ENCODE assay signal across 8 mouse cellular contexts in genomic region chr7:105685541-105686197, GRCm38 (mm10). TPM values are rescaled to one million over a fixed set of nuclear protein-coding genes. Genes with fewer than 3 reads are reported as not detected.
DNase-seq lines count a peak whose midpoint lies in the region; ATAC-seq and TF ChIP-seq lines count a peak whose summit lies in the region.

No protein-coding gene starts in this region.

- H3K27ac ChIP-seq in kidney, postnatal 0 days: no peak overlapping the region
- no peak overlapping the region for H3K27ac ChIP-seq in hindbrain, postnatal 0 days
- H3K27ac ChIP-seq in neural tube, embryonic 13.5 days (replicated peaks): no peak overlapping the region
- H3K27ac ChIP-seq in liver, postnatal 0 days (ENCODE audit: low read depth): no peak overlapping the region

- TF ChIP-seq EP300 in liver, postnatal 0 days (IDR thresholded peaks at IDR 0.05; ENCODE audit: low read depth): no peak

- H3K4me2 ChIP-seq in kidney, postnatal 0 days (ENCODE audit: low read length): 0 out of 2 replicates have a peak overlapping the region, but pooled peaks have one; percentile 11
- 0 out of 2 replicates have a peak overlapping the region, but pooled peaks have one; percentile 4 for H3K4me2 ChIP-seq in hindbrain, postnatal 0 days (ENCODE audit: low read depth, low read length)
- H3K4me2 ChIP-seq in neural tube, embryonic 13.5 days: peak overlapping the region; percentile 20; the same call in 1 of the 2 replicates
- H3K4me2 ChIP-seq in liver, postnatal 0 days (ENCODE audit: low read depth, low read length): no peak overlapping the region

- no peaks in the 10 kb centered on the region for H3K4me1 ChIP-seq in kidney, postnatal 0 days (replicated peaks; ENCODE audit: insufficient read depth, low read length)
- no peaks in the 10 kb centered on the region for H3K4me1 ChIP-seq in hindbrain, postnatal 0 days (ENCODE audit: insufficient read depth, low read length)
- H3K4me1 ChIP-seq in neural tube, embryonic 13.5 days (replicated peaks): 0 out of 2 replicates have a peak, but pooled peaks cover 6% of the 10 kb centered on the region
- H3K4me1 ChIP-seq in liver, postnatal 0 days (ENCODE audit: insufficient read depth): no peaks in the 10 kb centered on the region

- DNase-seq in kidney, postnatal 0 days (ENCODE audit: low spot score): peak; percentile 23
- no peak for DNase-seq in kidney, adult 9 months
- DNase-seq in embryo, embryonic 9.5 days (ENCODE audit: extremely low spot score): peak; percentile 18
- peak; percentile 15 for DNase-seq in hindbrain, postnatal 0 days (ENCODE audit: low spot score)
- DNase-seq in left cerebral cortex, postnatal 14 days (ENCODE audit: low spot score in 2 of 2): no peak
- no peak for DNase-seq in liver, postnatal 0 days
- no peak for DNase-seq in adrenal gland, postnatal 36 days

- H3K27me3 ChIP-seq in kidney, postnatal 0 days (ENCODE audit: insufficient read depth, low read length): no peaks in the 10 kb centered on the region
- no peaks in the 10 kb centered on the region for H3K27me3 ChIP-seq in hindbrain, postnatal 0 days (ENCODE audit: insufficient read depth, low read length)
- H3K27me3 ChIP-seq in neural tube, embryonic 13.5 days: no peaks in the 10 kb centered on the region
- no peaks in the 10 kb centered on the region for H3K27me3 ChIP-seq in liver, postnatal 0 days (ENCODE audit: insufficient read depth, low read length)

- H3K9me3 ChIP-seq in kidney, postnatal 0 days (replicated peaks; ENCODE audit: low read length): no peaks in the 10 kb centered on the region
- H3K9me3 ChIP-seq in hindbrain, postnatal 0 days (ENCODE audit: low read length): no peaks in the 10 kb centered on the region
- no peaks in the 10 kb centered on the region for H3K9me3 ChIP-seq in neural tube, embryonic 13.5 days
- H3K9me3 ChIP-seq in liver, postnatal 0 days (ENCODE audit: low read length): no peaks in the 10 kb centered on the region

- no peak overlapping the region for H3K4me3 ChIP-seq in kidney, postnatal 0 days (replicated peaks; ENCODE audit: low read depth, low read length)
- H3K4me3 ChIP-seq in hindbrain, postnatal 0 days (ENCODE audit: low read length): no peak overlapping the region
- no peak overlapping the region for H3K4me3 ChIP-seq in neural tube, embryonic 13.5 days
- no peak overlapping the region for H3K4me3 ChIP-seq in liver, postnatal 0 days (ENCODE audit: low read depth, low read length)

- H3K36me3 ChIP-seq in kidney, postnatal 0 days (ENCODE audit: insufficient read depth, low read length): no peaks in the 10 kb centered on the region
- no peaks in the 10 kb centered on the region for H3K36me3 ChIP-seq in hindbrain, postnatal 0 days (ENCODE audit: insufficient read depth, low read length)
- H3K36me3 ChIP-seq in neural tube, embryonic 13.5 days: no peaks in the 10 kb centered on the region
- no peaks in the 10 kb centered on the region for H3K36me3 ChIP-seq in liver, postnatal 0 days (replicated peaks; ENCODE audit: insufficient read depth, low read length)

- H3K9ac ChIP-seq in kidney, postnatal 0 days (ENCODE audit: low read depth, low read length): no peak overlapping the region
- H3K9ac ChIP-seq in hindbrain, postnatal 0 days (replicated peaks; ENCODE audit: low read length): no peak overlapping the region
- H3K9ac ChIP-seq in neural tube, embryonic 13.5 days: no peak overlapping the region
- no peak overlapping the region for H3K9ac ChIP-seq in liver, postnatal 0 days (replicated peaks)

- TF ChIP-seq CTCF in kidney, postnatal 0 days (IDR thresholded peaks at IDR 0.05; ENCODE audit: low read depth): no peak
- TF ChIP-seq CTCF in hindbrain, postnatal 0 days (IDR thresholded peaks at IDR 0.05; ENCODE audit: low read depth): no peak
- no peak for TF ChIP-seq CTCF in liver, postnatal 0 days (IDR thresholded peaks at IDR 0.05; ENCODE audit: low read depth)

- no peak for ATAC-seq in kidney, postnatal 0 days (replicated peaks; ENCODE audit: low FRiP score, low read depth)
- ATAC-seq in hindbrain, postnatal 0 days: peak; percentile 82
- ATAC-seq in neural tube, embryonic 13.5 days (ENCODE audit: low read depth): 0 out of 2 replicates have a peak, but pooled peaks have one; percentile 15
- no peak for ATAC-seq in liver, postnatal 0 days

- intact Hi-C loops in left cerebral cortex, postnatal 14 days (cut with DNase I): no loop called here

- WGBS in kidney, postnatal 0 days: 15% methylated on average over 13 of the region's 13 CpGs
- WGBS in hindbrain, postnatal 0 days: 17% methylated on average over 13 of the region's 13 CpGs
- 18% methylated on average over 13 of the region's 13 CpGs for WGBS in neural tube, embryonic 13.5 days
- WGBS in liver, postnatal 0 days (ENCODE audit: insufficient replicate concordance): 26% methylated on average over 13 of the region's 13 CpGs

RNA-seq across cellular contexts. Expression of gene Dnhd1, which starts 35.0 kb away (rescaled TPM):
- 0.09 and 0.91 TPM in 2 replicates for polyA plus RNA-seq in kidney, postnatal 0 days (2015; fragmentation: Nextera tagmentation; extraction: Ambion mirVana)
- total RNA-seq in hindbrain, postnatal 0 days (2014; rRNA removed): 2.9 and 5.4 TPM in 2 replicates
- 0.67 and 1.0 TPM in 2 replicates for polyA plus RNA-seq in hindbrain, postnatal 0 days (2015; fragmentation: Nextera tagmentation; extraction: Ambion mirVana)
- 1.0 and 1.2 TPM in 2 replicates for polyA plus RNA-seq in neural tube, embryonic 13.5 days (2015; fragmentation: Nextera tagmentation; extraction: Ambion mirVana)
- 1 to 10 TPM; 4.9 to 5.0 TPM for total RNA-seq in left cerebral cortex, postnatal 14 days (2021)
- 0.19 and 0.22 TPM in 2 replicates for polyA plus RNA-seq in liver, postnatal 0 days (2015; fragmentation: Nextera tagmentation; extraction: Ambion mirVana)
- total RNA-seq in adrenal gland, postnatal 36 days (2021): 1 to 10 TPM; 1.6 to 2.3 TPM

RNA-seq across cellular contexts. Expression of gene Gm45799, which starts 45.3 kb away (rescaled TPM):
- 33.7 and 35.8 TPM in 2 replicates for polyA plus RNA-seq in kidney, postnatal 0 days (2015; fragmentation: Nextera tagmentation; extraction: Ambion mirVana)
- 16.1 and 51.9 TPM in 2 replicates for total RNA-seq in hindbrain, postnatal 0 days (2014; rRNA removed)
- polyA plus RNA-seq in hindbrain, postnatal 0 days (2015; fragmentation: Nextera tagmentation; extraction: Ambion mirVana): 25.1 and 33.3 TPM in 2 replicates
- 6.1 and 7.1 TPM in 2 replicates for polyA plus RNA-seq in neural tube, embryonic 13.5 days (2015; fragmentation: Nextera tagmentation; extraction: Ambion mirVana)
- 10 to 100 TPM; 10.6 to 13.6 TPM for total RNA-seq in left cerebral cortex, postnatal 14 days (2021)
- 44.4 and 45.8 TPM in 2 replicates for polyA plus RNA-seq in liver, postnatal 0 days (2015; fragmentation: Nextera tagmentation; extraction: Ambion mirVana)
- total RNA-seq in adrenal gland, postnatal 36 days (2021): 1 to 10 TPM; 3.9 to 8.4 TPM

RNA-seq across cellular contexts. Expression of gene Arfip2, which starts 45.5 kb away (rescaled TPM):
- 72.0 and 76.6 TPM in 2 replicates for polyA plus RNA-seq in kidney, postnatal 0 days (2015; fragmentation: Nextera tagmentation; extraction: Ambion mirVana)
- 67.5 and 103 TPM in 2 replicates for total RNA-seq in hindbrain, postnatal 0 days (2014; rRNA removed)
- polyA plus RNA-seq in hindbrain, postnatal 0 days (2015; fragmentation: Nextera tagmentation; extraction: Ambion mirVana): 82.5 and 82.8 TPM in 2 replicates
- polyA plus RNA-seq in neural tube, embryonic 13.5 days (2015; fragmentation: Nextera tagmentation; extraction: Ambion mirVana): 81.1 and 82.1 TPM in 2 replicates
- 100 to 1,000 TPM in 1 of 2 experiments, 10 to 100 TPM in 1; 96.6 to 104 TPM for total RNA-seq in left cerebral cortex, postnatal 14 days (2021)
- 7.4 and 9.4 TPM in 2 replicates for polyA plus RNA-seq in liver, postnatal 0 days (2015; fragmentation: Nextera tagmentation; extraction: Ambion mirVana)
- 10 to 100 TPM; 53.4 to 54.9 TPM for total RNA-seq in adrenal gland, postnatal 36 days (2021)

RNA-seq across cellular contexts. Expression of gene Timm10b, which starts 45.8 kb away (rescaled TPM):
- polyA plus RNA-seq in kidney, postnatal 0 days (2015; fragmentation: Nextera tagmentation; extraction: Ambion mirVana): 219 and 230 TPM in 2 replicates
- 49.6 and 63.9 TPM in 2 replicates for total RNA-seq in hindbrain, postnatal 0 days (2014; rRNA removed)
- polyA plus RNA-seq in hindbrain, postnatal 0 days (2015; fragmentation: Nextera tagmentation; extraction: Ambion mirVana): 179 and 181 TPM in 2 replicates
- polyA plus RNA-seq in neural tube, embryonic 13.5 days (2015; fragmentation: Nextera tagmentation; extraction: Ambion mirVana): 166 and 168 TPM in 2 replicates
- 10 to 100 TPM; 79.1 to 82.2 TPM for total RNA-seq in left cerebral cortex, postnatal 14 days (2021)
- 117 and 121 TPM in 2 replicates for polyA plus RNA-seq in liver, postnatal 0 days (2015; fragmentation: Nextera tagmentation; extraction: Ambion mirVana)
- total RNA-seq in adrenal gland, postnatal 36 days (2021): 100 to 1,000 TPM; 101 to 139 TPM

RNA-seq across cellular contexts. Expression of gene Ilk, which starts 50.7 kb away (rescaled TPM):
- 318 and 342 TPM in 2 replicates for polyA plus RNA-seq in kidney, postnatal 0 days (2015; fragmentation: Nextera tagmentation; extraction: Ambion mirVana)
- total RNA-seq in hindbrain, postnatal 0 days (2014; rRNA removed): 128 and 134 TPM in 2 replicates
- 159 and 165 TPM in 2 replicates for polyA plus RNA-seq in hindbrain, postnatal 0 days (2015; fragmentation: Nextera tagmentation; extraction: Ambion mirVana)
- polyA plus RNA-seq in neural tube, embryonic 13.5 days (2015; fragmentation: Nextera tagmentation; extraction: Ambion mirVana): 215 and 225 TPM in 2 replicates
- total RNA-seq in left cerebral cortex, postnatal 14 days (2021): 10 to 100 TPM; 94.1 to 97.2 TPM
- 95.1 and 103 TPM in 2 replicates for polyA plus RNA-seq in liver, postnatal 0 days (2015; fragmentation: Nextera tagmentation; extraction: Ambion mirVana)
- total RNA-seq in adrenal gland, postnatal 36 days (2021): 100 to 1,000 TPM; 145 to 159 TPM

Comparison
In these comparisons a context has a peak if more than half of its experiments do, and no peak if none do; other contexts are left out.
1. DNase-seq: peak in kidney, postnatal 0 days (single experiment), embryo, embryonic 9.5 days (single experiment) and hindbrain, postnatal 0 days (single experiment); none in kidney, adult 9 months (single experiment), left cerebral cortex, postnatal 14 days (0 of 2), liver, postnatal 0 days (single experiment) and adrenal gland, postnatal 36 days (0 of 2).
2. ATAC-seq: peak in hindbrain, postnatal 0 days (single experiment) and neural tube, embryonic 13.5 days (single experiment); none in kidney, postnatal 0 days (single experiment) and liver, postnatal 0 days (single experiment).